In genomic region chr11:58292791-58293190, GRCm38 (mm10) we compare ENCODE assay signal across 23 mouse cellular contexts. TPM values are rescaled to one million over a fixed set of nuclear protein-coding genes. Genes with fewer than 3 reads are reported as not detected.
DNase-seq lines count a peak whose midpoint lies in the region; ATAC-seq and TF ChIP-seq lines count a peak whose summit lies in the region.
"Had no signal": no experiment of that assay in that cellular context is flagged by ENCODE, and none has a peak within 500 bp of the region (broad histone marks: within the 10 kb centered on the region; RNA-seq: fewer than 3 reads in every experiment).

No protein-coding gene starts in this region.

- no peaks in the 10 kb centered on the region for H3K36me3 ChIP-seq in liver, embryonic 14.5 days (replicated peaks; ENCODE audit: control insufficient read depth, insufficient read depth, low read depth)
- H3K36me3 ChIP-seq in CH12.LX (replicated peaks in 1 of 2; ENCODE audit: control insufficient read depth in 1 of 2, insufficient read depth in 1 of 2, low read length in 1 of 2) = no peaks in the 10 kb centered on the region
- H3K36me3 ChIP-seq: embryonic facial prominence, embryonic 10.5 days; forebrain, embryonic 15.5 days; heart, embryonic 15.5 days; hindbrain, embryonic 13.5 days had no signal

- no peaks in the 10 kb centered on the region for H3K4me1 ChIP-seq in liver, embryonic 14.5 days (replicated peaks; ENCODE audit: control insufficient read depth in 2 of 2, insufficient read depth in 2 of 2, low read length in 1 of 2)
- peaks cover 3 to 7% of the 10 kb centered on the region in 2 experiments; a peak in 1 of 4 replicates for H3K4me1 ChIP-seq in CH12.LX (ENCODE audit: control insufficient read depth in 1 of 2, insufficient read depth in 2 of 2)
- H3K4me1 ChIP-seq: embryonic facial prominence, embryonic 10.5 days; forebrain, embryonic 15.5 days; heart, embryonic 15.5 days; hindbrain, embryonic 13.5 days had no signal

- no peaks in the 10 kb centered on the region for H3K79me2 ChIP-seq in CH12.LX (replicated peaks; ENCODE audit: control insufficient read depth, extremely low read depth, insufficient read depth, poor library complexity, severe bottlenecking)

- no peak for TF ChIP-seq RAD21 in CH12.LX (IDR thresholded peaks at IDR 0.05; ENCODE audit: low read depth, low read length)

- TF ChIP-seq EP300 in liver, embryonic 14.5 days (IDR thresholded peaks at IDR 0.05; ENCODE audit: low read depth) = no peak
- TF ChIP-seq EP300 in CH12.LX (IDR thresholded peaks at IDR 0.05; ENCODE audit: low read length) = no peak

- no peaks in the 10 kb centered on the region for H3K27me3 ChIP-seq in liver, embryonic 14.5 days (ENCODE audit: control insufficient read depth, insufficient read depth, low read length)
- peaks cover 77% of the 10 kb centered on the region for H3K27me3 ChIP-seq in CH12.LX (replicated peaks)
- H3K27me3 ChIP-seq: forebrain, embryonic 15.5 days; heart, embryonic 15.5 days; hindbrain, embryonic 13.5 days had no signal

- H3K9me3 ChIP-seq in liver, embryonic 14.5 days (ENCODE audit: control insufficient read depth, low read length) = no peaks in the 10 kb centered on the region
- peaks cover 6% of the 10 kb centered on the region for H3K9me3 ChIP-seq in CH12.LX (replicated peaks; ENCODE audit: low read length)
- H3K9me3 ChIP-seq: embryonic facial prominence, embryonic 10.5 days; forebrain, embryonic 15.5 days; heart, embryonic 15.5 days had no signal

- 0 out of 2 replicates have a peak, but pooled peaks have one; percentile 28 for ATAC-seq in liver, embryonic 14.5 days (ENCODE audit: insufficient read depth)
- peak; percentile 44; the same call in 1 of the 2 replicates for ATAC-seq in erythroid progenitor cell, adult 5-6 weeks (replicated peaks; ENCODE audit: low FRiP score, poor library complexity, severe bottlenecking)
- ATAC-seq: CD4-positive, CD25-positive, alpha-beta regulatory T cell, adult 4 months; forebrain, embryonic 15.5 days; hindbrain, postnatal 0 days had no signal

- 47% methylated on average over 4 of the region's 4 CpGs for WGBS in liver, embryonic 14.5 days (ENCODE audit: insufficient replicate concordance)

- TF ChIP-seq CTCF in liver, embryonic 14.5 days (IDR thresholded peaks at IDR 0.05; ENCODE audit: low read depth) = no peak
- no peak for TF ChIP-seq CTCF in CH12.LX (conservative IDR thresholded peaks at IDR 0.05 in 1 of 2, IDR thresholded peaks at IDR 0.05 in 1 of 2; ENCODE audit: low read depth in 2 of 2, low read length in 2 of 2)

- no peak overlapping the region for H3K4me3 ChIP-seq in liver, embryonic 14.5 days (ENCODE audit: insufficient read depth in 1 of 2, low read depth in 2 of 2, low read length in 2 of 2)
- H3K4me3 ChIP-seq in CH12.LX (replicated peaks in 1 of 3; ENCODE audit: low read depth in 2 of 3, low read length in 2 of 3, poor library complexity in 1 of 3) = no peak overlapping the region
- H3K4me3 ChIP-seq: embryonic facial prominence, embryonic 10.5 days; erythroblast, embryonic 14.5 days; forebrain, embryonic 15.5 days; heart, embryonic 15.5 days; hindbrain, embryonic 13.5 days had no signal

- no peak for DNase-seq in liver, embryonic 14.5 days (ENCODE audit: low read depth in 3 of 3, low spot score in 3 of 3)
- DNase-seq in liver (no peak), A20 (ENCODE audit: low read depth, low spot score) (peak; percentile 30), CH12.LX (ENCODE audit: extremely low read depth) (no peak)
- no peak for DNase-seq in cerebellum, postnatal 25 days
- no peak for DNase-seq in Muller cell, postnatal 12 days (ENCODE audit: inconsistent ontology term)
- DNase-seq in right cerebral cortex, adult 2 months (ENCODE audit: low spot score in 2 of 2) = no peak
- DNase-seq: adrenal gland, postnatal 14 days; B cell, adult 2 months; cerebellum, adult 11-12 months; cerebellum, adult 9-11 months; gastrocnemius, postnatal 36 days; heart, adult 11 months; heart, postnatal 14 days had no signal

- in situ Hi-C loops in CH12.LX (cut with MboI; ENCODE audit: low pct_ligation_motif_present, low pct_unique_long_range_greater_than_20kb, low sequenced_read_pairs) = no loop called here

- no peak overlapping the region for H3K9ac ChIP-seq in liver, embryonic 14.5 days (replicated peaks)
- H3K9ac ChIP-seq in CH12.LX (ENCODE audit: insufficient read depth, low read depth) = no peak overlapping the region
- H3K9ac ChIP-seq: forebrain, embryonic 15.5 days; heart, embryonic 15.5 days; hindbrain, embryonic 13.5 days had no signal

- TF ChIP-seq POLR2A in CH12.LX (IDR thresholded peaks at IDR 0.05; ENCODE audit: low read depth, low read length) = no peak

- no peak overlapping the region for H3K27ac ChIP-seq in liver, embryonic 14.5 days
- H3K27ac ChIP-seq in CH12.LX (ENCODE audit: insufficient read depth, low read depth) = no peak overlapping the region
- H3K27ac ChIP-seq: embryonic facial prominence, embryonic 10.5 days; forebrain, embryonic 15.5 days; heart, embryonic 15.5 days; hindbrain, embryonic 13.5 days; hindbrain, postnatal 0 days had no signal

- no peak overlapping the region for H3K4me2 ChIP-seq in liver, embryonic 14.5 days (ENCODE audit: low read depth)
- no peak overlapping the region for H3K4me2 ChIP-seq in CH12.LX (ENCODE audit: insufficient read depth, low read depth, poor library complexity, severe bottlenecking)
- H3K4me2 ChIP-seq: forebrain, embryonic 15.5 days; heart, embryonic 15.5 days; hindbrain, embryonic 13.5 days had no signal

- dilution Hi-C loops in CH12.LX (cut with MboI; ENCODE audit: extremely low pct_ligation_motif_present, extremely low pct_unique_long_range_greater_than_20kb, low sequenced_read_pairs) = no loop called here

TF ChIP-seq in CH12.LX, 34 proteins besides CTCF, POLR2A, EP300 and RAD21:
- TF ChIP-seq CHD2 (IDR thresholded peaks at IDR 0.05; ENCODE audit: low read length) = peak; percentile 74
- no peak for TF ChIP-seq JUND (conservative IDR thresholded peaks at IDR 0.05; ENCODE audit: low read depth, low read length)
- TF ChIP-seq BHLHE40 (IDR thresholded peaks at IDR 0.05; ENCODE audit: low read depth, low read length) = no peak

RNA-seq across cellular contexts. Expression of gene Zfp692, which starts 14.1 kb away (rescaled TPM):
- polyA plus RNA-seq in liver, embryonic 14.5 days (2012; rRNA removed) = 18.7 and 19.8 TPM in 2 replicates
- polyA plus RNA-seq in liver, embryonic 14.5 days (2014; fragmentation: Nextera tagmentation; extraction: Ambion mirVana) = 5.0 and 6.7 TPM in 2 replicates
- total RNA-seq in CH12.LX (2012; rRNA removed) = 14.7 and 18.7 TPM in 2 replicates
- 13.1 and 14.2 TPM in 2 replicates for total RNA-seq in CH12.LX (2014; rRNA removed)
- polyA plus RNA-seq in CH12.LX (2012; ENCODE audit: insufficient read length, low read depth) = 17.6 and 17.7 TPM in 2 replicates
- 4.6 and 17.7 TPM in 2 replicates for total RNA-seq in erythroid progenitor cell, adult 5-6 weeks (2015; ENCODE audit: low replicate concordance)
- 17.1 and 19.1 TPM in 2 replicates for total RNA-seq in erythroid progenitor cell, adult 5-6 weeks (2017; ENCODE audit: low replicate concordance)

RNA-seq across cellular contexts. Expression of gene 4930438A08Rik, which starts 18.2 kb away (rescaled TPM):
- 0.61 and 0.78 TPM in 2 replicates for polyA plus RNA-seq in liver, embryonic 14.5 days (2012; rRNA removed)
- 0.99 and 1.0 TPM in 2 replicates for polyA plus RNA-seq in liver, embryonic 14.5 days (2014; fragmentation: Nextera tagmentation; extraction: Ambion mirVana)
- total RNA-seq in CH12.LX (2012; rRNA removed) (not detected in 2 replicates), CH12.LX (2014; rRNA removed) (not detected in 2 replicates)
- polyA plus RNA-seq in CH12.LX (2012; ENCODE audit: insufficient read length, low read depth) = not detected in 2 replicates
- 4.3 and 10.9 TPM in 2 replicates for total RNA-seq in erythroid progenitor cell, adult 5-6 weeks (2015; ENCODE audit: low replicate concordance)
- 2.7 and 9.5 TPM in 2 replicates for total RNA-seq in erythroid progenitor cell, adult 5-6 weeks (2017; ENCODE audit: low replicate concordance)
- total RNA-seq: adrenal gland, postnatal 14 days; gastrocnemius, adult 8-10 months; gastrocnemius, postnatal 36 days; heart, postnatal 14 days; hindbrain, postnatal 0 days had no signal
- polyA plus RNA-seq: CD4-positive, CD25-positive, alpha-beta regulatory T cell, adult 4 months; embryonic facial prominence, embryonic 10.5 days; erythroblast, embryonic 14.5 days; forebrain, embryonic 15.5 days; heart, embryonic 15.5 days; hindbrain, postnatal 0 days had no signal

RNA-seq across cellular contexts. Expression of gene Zfp672, which starts 37.3 kb away (rescaled TPM):
- 20.3 and 22.2 TPM in 2 replicates for polyA plus RNA-seq in liver, embryonic 14.5 days (2012; rRNA removed)
- 39.1 and 48.6 TPM in 2 replicates for polyA plus RNA-seq in liver, embryonic 14.5 days (2014; fragmentation: Nextera tagmentation; extraction: Ambion mirVana)
- 34.9 and 43.7 TPM in 2 replicates for total RNA-seq in CH12.LX (2012; rRNA removed)
- 38.8 and 40.5 TPM in 2 replicates for total RNA-seq in CH12.LX (2014; rRNA removed)
- polyA plus RNA-seq in CH12.LX (2012; ENCODE audit: insufficient read length, low read depth) = 27.4 and 31.2 TPM in 2 replicates
- 75.3 and 80.5 TPM in 2 replicates for total RNA-seq in erythroid progenitor cell, adult 5-6 weeks (2015; ENCODE audit: low replicate concordance)
- total RNA-seq in erythroid progenitor cell, adult 5-6 weeks (2017; ENCODE audit: low replicate concordance) = 27.6 and 39.9 TPM in 2 replicates

RNA-seq across cellular contexts. Expression of gene Sh3bp5l, which starts 37.7 kb away (rescaled TPM):
- 9.0 and 9.1 TPM in 2 replicates for polyA plus RNA-seq in liver, embryonic 14.5 days (2012; rRNA removed)
- 9.1 and 12.4 TPM in 2 replicates for polyA plus RNA-seq in liver, embryonic 14.5 days (2014; fragmentation: Nextera tagmentation; extraction: Ambion mirVana)
- total RNA-seq in CH12.LX (2012; rRNA removed) (26.1 and 27.7 TPM in 2 replicates), CH12.LX (2014; rRNA removed) (18.1 and 18.6 TPM in 2 replicates)
- polyA plus RNA-seq in CH12.LX (2012; ENCODE audit: insufficient read length, low read depth) = 22.2 and 22.8 TPM in 2 replicates
- total RNA-seq in erythroid progenitor cell, adult 5-6 weeks (2015; ENCODE audit: low replicate concordance) = 10.5 and 13.3 TPM in 2 replicates
- 19.8 and 118 TPM in 2 replicates for total RNA-seq in erythroid progenitor cell, adult 5-6 weeks (2017; ENCODE audit: low replicate concordance)
